Mouse (Mus musculus) hindbrain, embryonic 13.5 days (tissue): ENCODE data around the gene Hs3st5. TPM values are rescaled to one million over a fixed set of nuclear protein-coding genes. Genes with fewer than 3 reads are reported as not detected.
A peak's percentile ranks its signal among the peaks of the same experiment; 100 is the strongest.

ENCODE experiments used
- ATAC-seq: fragments of 200-750 bp; cut with Nextera tagmentation; 2 replicates; pipeline ENCODE4 v1.8.0; 2017; ENCODE audit warnings: moderate TSS enrichment; ENCODE audit not compliant: low FRiP score
- H3K27ac ChIP-seq: fragments of 300-500 bp; sonication (generic); 2 replicates; pipeline ENCODE4 v1.5.1; 2015; ENCODE audit warnings: inconsistent platforms, mild to moderate bottlenecking, moderate library complexity
- H3K27me3 ChIP-seq: fragments of 300-500 bp; sonication (generic); 2 replicates; pipeline ENCODE4 v1.6.1; 2015; ENCODE audit warnings: mild to moderate bottlenecking, inconsistent platforms
- H3K36me3 ChIP-seq: fragments of 300-500 bp; sonication (generic); 2 replicates; pipeline ENCODE4 v1.6.1; 2015; ENCODE audit warnings: mild to moderate bottlenecking, inconsistent platforms
- H3K4me1 ChIP-seq: fragments of 300-500 bp; sonication (generic); replicated peaks from 2 replicates; pipeline ENCODE4 v1.6.1; 2015; ENCODE audit warnings: inconsistent platforms
- H3K4me2 ChIP-seq: fragments of 300-500 bp; sonication (generic); 2 replicates; pipeline ENCODE4 v1.6.1; 2015; ENCODE audit warnings: inconsistent platforms, mild to moderate bottlenecking, moderate library complexity
- H3K4me3 ChIP-seq: fragments of 300-500 bp; sonication (generic); 2 replicates; pipeline ENCODE4 v1.5.1; 2015; ENCODE audit warnings: mild to moderate bottlenecking, inconsistent platforms
- H3K9ac ChIP-seq: fragments of 300-500 bp; sonication (generic); 2 replicates; pipeline ENCODE4 v1.6.1; 2015; ENCODE audit warnings: mild to moderate bottlenecking, inconsistent platforms
- H3K9me3 ChIP-seq: fragments of 300-500 bp; sonication (generic); 2 replicates; pipeline ENCODE4 v1.6.1; 2016; ENCODE audit warnings: inconsistent platforms
- WGBS: fragments of 180-500 bp; shearing (Covaris S2); methylation state at CpG from one replicate; pipeline ENCODE4 v1.1.7; 2015; 5-methylcytosine and 5-hydroxymethylcytosine counted together
- polyA plus RNA-seq: library from polyadenylated mRNA; unstranded; fragments of >200 nt; fragmentation: Nextera tagmentation; extraction: Ambion mirVana; gene quantifications from 2 replicates; pipeline ENCODE4 v1.2.1, GENCODE M21; 2015

Gene Hs3st5
- polyA plus RNA-seq, 1 experiment from 2014 or later: 24.4 TPM

DNA sequence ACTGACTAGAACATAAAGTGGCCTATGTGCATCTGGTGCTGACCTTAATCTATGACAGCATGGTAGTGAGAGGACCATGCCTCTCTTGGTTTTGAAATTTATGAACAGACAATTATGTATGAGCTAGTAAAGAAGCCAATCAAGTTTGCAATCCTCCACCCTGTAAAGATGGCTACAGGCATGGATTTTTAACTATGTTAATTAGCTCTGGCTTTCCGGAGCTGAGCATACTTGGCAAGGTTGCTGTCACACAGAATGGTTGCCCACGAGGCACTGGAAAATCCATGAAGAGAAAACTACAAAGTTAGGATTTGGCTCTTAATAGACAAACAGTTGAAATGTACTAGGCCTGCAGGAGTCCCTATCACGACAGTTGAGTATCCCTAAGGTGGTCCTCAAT lies 322.5 kb downstream of the Hs3st5 start:
- Histone ChIP-seq H3K27ac (no peak overlapping the region), H3K4me3 (no peak overlapping the region), H3K4me2 (no peak overlapping the region), H3K4me1 (peaks cover 4% of the 10 kb centered on the region; the same call in 1 of the 2 replicates), H3K36me3 (no peaks in the 10 kb centered on the region), H3K9ac (no peak overlapping the region), H3K27me3 (no peaks in the 10 kb centered on the region), H3K9me3 (no peaks in the 10 kb centered on the region)
- WGBS: 76% methylated on average over 3 of the region's 3 CpGs
- ATAC-seq: no peak

DNA sequence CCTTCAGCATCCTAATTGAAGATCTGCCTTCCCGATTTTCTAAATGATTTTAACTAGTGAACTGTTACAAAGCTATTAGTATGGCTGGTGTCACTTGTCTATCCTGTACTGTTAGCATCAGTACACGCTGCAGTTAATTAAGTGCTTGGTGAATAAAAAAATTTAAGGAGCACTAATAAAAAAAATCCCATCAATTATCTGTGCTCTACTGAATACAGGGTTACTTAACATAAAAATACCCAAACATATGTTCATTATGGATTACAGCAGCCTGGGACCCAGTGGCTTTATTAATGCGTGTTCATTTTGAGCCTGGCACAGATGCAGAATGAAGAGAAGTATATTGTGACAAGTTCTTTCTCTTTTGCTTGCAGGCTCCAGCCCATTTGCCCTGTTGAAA lies 325.6 kb downstream of the Hs3st5 start:
- Histone ChIP-seq H3K9me3 (no peaks in the 10 kb centered on the region), H3K27ac (0 out of 2 replicates have a peak overlapping the region, but pooled peaks have one; percentile 24), H3K4me1 (peaks cover 4% of the 10 kb centered on the region; the same call in 1 of the 2 replicates), H3K9ac (no peak overlapping the region), H3K36me3 (no peaks in the 10 kb centered on the region), H3K4me3 (no peak overlapping the region), H3K4me2 (no peak overlapping the region), H3K27me3 (no peaks in the 10 kb centered on the region)
- ATAC-seq: 0 out of 2 replicates have a peak, but pooled peaks have one; percentile 49
- WGBS: 50% methylated on average over 3 of the region's 3 CpGs

DNA sequence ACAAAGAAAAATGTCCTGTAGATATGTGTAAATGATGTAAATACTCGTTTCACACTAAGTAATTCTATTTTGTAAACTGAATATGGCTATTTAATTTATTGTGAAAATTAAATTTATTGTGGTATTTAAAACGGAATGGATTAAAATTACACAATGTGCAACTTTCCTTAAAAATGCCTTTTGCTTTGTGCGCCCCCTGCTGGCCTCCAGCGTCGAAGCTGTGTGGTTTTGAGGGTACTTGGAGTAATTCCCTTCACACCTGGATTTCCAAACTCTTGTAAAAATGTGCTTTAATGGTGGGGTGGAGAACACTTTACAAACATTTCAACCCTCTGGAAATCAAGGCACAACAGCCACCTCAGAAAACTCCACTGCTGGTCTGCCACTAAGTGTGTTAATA lies 327.6 kb downstream of the Hs3st5 start:
- no peaks in the 10 kb centered on the region for H3K36me3 ChIP-seq
- no peak overlapping the region for H3K27ac ChIP-seq
- H3K27me3 ChIP-seq: no peaks in the 10 kb centered on the region
- H3K4me1 ChIP-seq: peaks cover 4% of the 10 kb centered on the region; the same call in 1 of the 2 replicates
- 21% methylated on average over 5 of the region's 5 CpGs for WGBS
- H3K9ac ChIP-seq: no peak overlapping the region
- H3K4me2 ChIP-seq: no peak overlapping the region
- ATAC-seq: no peak
- H3K4me3 ChIP-seq: no peak overlapping the region
- no peaks in the 10 kb centered on the region for H3K9me3 ChIP-seq

DNA sequence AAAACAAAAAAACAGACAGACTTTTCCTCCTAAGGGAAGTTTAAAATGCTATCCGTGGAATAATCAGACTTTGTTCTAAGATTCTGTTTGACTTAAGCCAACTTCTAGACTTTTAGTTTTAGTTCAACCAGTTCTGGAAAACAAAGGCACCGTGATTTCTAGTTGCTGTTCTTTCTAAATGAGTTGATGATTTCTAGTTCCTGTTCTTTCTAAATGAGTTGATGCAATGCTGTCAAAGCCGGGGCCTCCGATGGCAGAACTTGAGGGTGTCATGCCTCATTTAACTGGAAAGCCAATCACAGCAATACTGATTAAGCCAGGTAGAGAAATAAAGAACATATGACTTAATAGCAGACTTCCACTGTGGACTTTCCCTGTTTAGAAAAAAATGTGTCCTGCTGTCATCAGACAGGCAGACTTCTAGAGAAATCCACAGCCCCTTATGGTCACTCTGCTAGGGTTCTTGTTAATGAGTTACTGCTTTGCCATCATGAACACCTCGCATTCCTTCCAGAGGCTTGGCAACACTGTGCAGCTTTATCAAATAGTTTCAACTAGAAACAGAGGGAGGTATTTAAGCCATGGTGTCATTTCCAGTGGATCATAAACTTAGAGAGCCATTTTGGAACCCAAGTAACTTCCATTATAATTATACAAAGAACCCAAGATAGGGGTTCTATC lies 329.4 kb downstream of the Hs3st5 start:
- ATAC-seq: no peak
- H3K4me3 ChIP-seq: no peak overlapping the region
- no peaks in the 10 kb centered on the region for H3K27me3 ChIP-seq
- 78% methylated on average over 5 of the region's 5 CpGs for WGBS
- no peak overlapping the region for H3K27ac ChIP-seq
- no peaks in the 10 kb centered on the region for H3K36me3 ChIP-seq
- peaks cover 4% of the 10 kb centered on the region; the same call in 1 of the 2 replicates for H3K4me1 ChIP-seq
- no peaks in the 10 kb centered on the region for H3K9me3 ChIP-seq
- H3K9ac ChIP-seq: no peak overlapping the region
- no peak overlapping the region for H3K4me2 ChIP-seq

GRCm38 (mm10) chr10:36850231-36850630 lies 343.6 kb downstream of the Hs3st5 start:
- Histone ChIP-seq H3K36me3 (no peaks in the 10 kb centered on the region), H3K9me3 (no peaks in the 10 kb centered on the region), H3K27ac (no peak overlapping the region), H3K4me1 (no peaks in the 10 kb centered on the region), H3K9ac (no peak overlapping the region), H3K27me3 (no peaks in the 10 kb centered on the region), H3K4me2 (no peak overlapping the region), H3K4me3 (no peak overlapping the region)
- 87% methylated on average over 3 of the region's 3 CpGs for WGBS
- ATAC-seq: no peak

DNA sequence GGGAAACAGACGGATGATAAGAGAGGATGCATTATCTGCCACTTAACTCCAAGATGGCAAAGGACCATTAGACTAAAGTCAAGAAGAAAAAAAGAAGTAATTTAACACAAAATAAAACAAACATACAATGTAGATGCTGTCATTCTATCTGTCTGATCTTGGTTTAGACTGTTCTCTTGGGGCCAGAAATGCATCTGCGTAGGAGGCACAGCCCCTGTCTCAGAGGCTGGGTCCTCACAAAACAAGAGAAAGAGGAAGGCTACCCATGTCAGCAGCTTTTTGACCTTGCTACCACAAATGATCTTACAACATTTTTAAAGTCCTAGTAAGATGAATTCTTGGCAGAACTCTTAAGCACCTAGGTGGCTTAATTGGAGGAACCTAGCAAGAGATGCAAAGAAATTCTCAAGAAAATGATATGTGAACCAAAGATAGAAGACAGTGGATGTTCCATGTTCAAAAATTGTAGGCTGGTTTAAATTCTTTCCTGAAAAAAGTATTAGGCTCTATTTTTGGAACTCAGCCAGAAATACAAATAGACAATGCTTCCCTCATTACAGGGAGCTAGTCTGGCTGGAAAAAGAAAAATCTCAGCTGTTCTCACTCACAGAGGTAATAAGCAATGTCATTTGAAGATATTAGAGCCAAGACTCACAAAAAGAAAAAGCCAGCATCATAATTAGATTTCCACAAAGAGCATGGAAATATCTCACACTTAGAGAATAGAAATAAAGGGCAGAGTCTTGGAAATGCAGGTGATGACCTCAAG lies 355.7 kb downstream of the Hs3st5 start:
- H3K4me2 ChIP-seq: no peak overlapping the region
- H3K4me3 ChIP-seq: no peak overlapping the region
- H3K27ac ChIP-seq: no peak overlapping the region
- no peaks in the 10 kb centered on the region for H3K9me3 ChIP-seq
- no peaks in the 10 kb centered on the region for H3K27me3 ChIP-seq
- no peaks in the 10 kb centered on the region for H3K36me3 ChIP-seq
- WGBS: 93% methylated on average over 2 of the region's 2 CpGs
- no peak for ATAC-seq
- H3K4me1 ChIP-seq: no peaks in the 10 kb centered on the region
- H3K9ac ChIP-seq: no peak overlapping the region
